Mouse (Mus musculus) heart, adult 2 months (tissue): ENCODE data around the gene Dnmbp. TPM values are rescaled to one million over a fixed set of nuclear protein-coding genes. Genes with fewer than 3 reads are reported as not detected.
A peak's percentile ranks its signal among the peaks of the same experiment; 100 is the strongest.

Source experiments
- DNase-seq, 2 experiments: peaks; one replicate each; pipeline ENCODE4 v3.0.0; 2021
- H3K27ac ChIP-seq: fragments of 200-600 bp; 2 replicates; pipeline ENCODE4 v1.8.1; 2022
- H3K27me3 ChIP-seq: fragments of 200-500 bp; 2 replicates; pipeline ENCODE4 v1.6.1; 2012; ENCODE audit warnings: mild to moderate bottlenecking, low read length, inconsistent platforms, mixed read lengths; ENCODE audit not compliant: control insufficient read depth, insufficient read depth
- H3K36me3 ChIP-seq: fragments of 200-500 bp; 2 replicates; pipeline ENCODE4 v1.6.1; 2012; ENCODE audit warnings: low read length, inconsistent platforms; ENCODE audit not compliant: control insufficient read depth, insufficient read depth
- H3K4me1 ChIP-seq: fragments of 200-500 bp; 2 replicates; pipeline ENCODE4 v1.6.1; 2011; ENCODE audit warnings: low read length; ENCODE audit not compliant: control insufficient read depth, insufficient read depth
- H3K4me3 ChIP-seq: fragments of 200-600 bp; 2 replicates; pipeline ENCODE4 v1.8.1; 2022
- H3K79me2 ChIP-seq: fragments of 200-500 bp; replicated peaks from 2 replicates; pipeline ENCODE4 v1.6.1; 2012; ENCODE audit warnings: mild to moderate bottlenecking, inconsistent platforms, low read length, moderate library complexity, mixed read lengths; ENCODE audit not compliant: control insufficient read depth, insufficient read depth
- H3K9ac ChIP-seq: fragments of 200-500 bp; 2 replicates; pipeline ENCODE4 v1.6.1; 2012; ENCODE audit warnings: low read depth, mild to moderate bottlenecking, control low read depth, inconsistent platforms, low read length, mixed read lengths
- CTCF ChIP-seq: fragments of 200-600 bp; IDR thresholded peaks from 2 replicates; pipeline ENCODE4 v1.8.1; 2022; ENCODE audit warnings: antibody characterized with exemption, mild to moderate bottlenecking, moderate library complexity
- EP300 ChIP-seq: fragments of 200-500 bp; IDR thresholded peaks from 2 replicates; pipeline ENCODE4 v1.6.1; 2011; ENCODE audit warnings: low read depth, low read length, control low read depth; ENCODE audit not compliant: insufficient read depth
- POLR2A ChIP-seq: fragments of 200-500 bp; IDR thresholded peaks from 2 replicates; pipeline ENCODE4 v1.6.1; 2011; ENCODE audit warnings: mild to moderate bottlenecking, low read depth, low read length, control low read depth; ENCODE audit not compliant: insufficient read depth
- WGBS: fragments of 180-500 bp; shearing (Covaris S2); methylation state at CpG from one replicate; pipeline ENCODE4 v1.1.7; 2018; 5-methylcytosine and 5-hydroxymethylcytosine counted together
- intact Hi-C: fragments of 180-260 bp; cut with DNase I; formaldehyde crosslinking; loops from one replicate; pipeline ENCODE4 v1.15.1; 2025
- polyA plus RNA-seq: library from polyadenylated mRNA; depleted of rRNA; stranded (reverse); fragments of >200 nt; gene quantifications from 2 replicates; pipeline ENCODE4 v1.2.3, GENCODE M21; 2012; rRNA removed
- total RNA-seq, 2 experiments: library from RNA; stranded (reverse); gene quantifications; 2 replicates each; pipeline ENCODE4 v1.2.3; 2021

Dnmbp gene
- total and polyA plus RNA-seq, 3 experiments: 7.1 to 9.8 (median 8.1) TPM

- H3K9ac ChIP-seq: no peak overlapping the region
- no peaks in the 10 kb centered on the region for H3K27me3 ChIP-seq
- H3K79me2 ChIP-seq: no peaks in the 10 kb centered on the region
- DNase-seq: peak in 1 of 2 experiments; percentile 15
- intact Hi-C loops: no loop called here
- no peak overlapping the region for H3K4me3 ChIP-seq
- H3K4me1 ChIP-seq: no peaks in the 10 kb centered on the region; the same call in 1 of the 2 replicates
- TF ChIP-seq CTCF (no peak), POLR2A (no peak), EP300 (no peak)
- no peaks in the 10 kb centered on the region for H3K36me3 ChIP-seq
- no peak overlapping the region for H3K27ac ChIP-seq
- 52% methylated on average over 5 of the region's 5 CpGs for WGBS
These were observed 142.8 kb downstream of the Dnmbp start for GRCm38 (mm10) chr19:43797216-43797615.

Other genes starting within 250 kb of the Dnmbp start
- 10 to 100 TPM; 12.1 to 15.0 TPM for gene Cutc, start 187.2 kb downstream of the Dnmbp start, total RNA-seq
- gene Cutc, start 187.2 kb downstream of the Dnmbp start, polyA plus RNA-seq: 8.6 and 14.5 TPM in 2 replicates
- gene Cox15, start 187.2 kb downstream of the Dnmbp start, total RNA-seq: 10 to 100 TPM; 25.0 to 27.0 TPM
- gene Cox15, start 187.2 kb downstream of the Dnmbp start, polyA plus RNA-seq: 22.5 and 28.8 TPM in 2 replicates
- gene Abcc2, start 158.0 kb downstream of the Dnmbp start, total RNA-seq: not detected
- gene Abcc2, start 158.0 kb downstream of the Dnmbp start, polyA plus RNA-seq: 0.06 and 0.15 TPM in 2 replicates
- under 1 TPM in 1 of 2 experiments, not detected in 1; 0.31 TPM for gene Cpn1, start 46.4 kb upstream of the Dnmbp start, total RNA-seq
- 0.18 and 0.47 TPM in 2 replicates for gene Cpn1, start 46.4 kb upstream of the Dnmbp start, polyA plus RNA-seq
- not detected for gene Cyp2c23, start 89.0 kb upstream of the Dnmbp start, total RNA-seq
- 0.12 TPM in 1 of 2 replicates, not detected in the other for gene Cyp2c23, start 89.0 kb upstream of the Dnmbp start, polyA plus RNA-seq
- 1 to 10 TPM; 6.0 to 7.8 TPM for gene Erlin1, start 129.6 kb upstream of the Dnmbp start, total RNA-seq
- 4.1 and 6.3 TPM in 2 replicates for gene Erlin1, start 129.6 kb upstream of the Dnmbp start, polyA plus RNA-seq
- gene Chuk, start 167.3 kb upstream of the Dnmbp start, total RNA-seq: 10 to 100 TPM; 31.2 to 32.5 TPM
- gene Chuk, start 167.3 kb upstream of the Dnmbp start, polyA plus RNA-seq: 13.9 and 28.9 TPM in 2 replicates
- 1 to 10 TPM; 8.0 to 9.5 TPM for gene Cwf19l1, start 195.7 kb upstream of the Dnmbp start, total RNA-seq
- gene Cwf19l1, start 195.7 kb upstream of the Dnmbp start, polyA plus RNA-seq: 5.5 and 8.6 TPM in 2 replicates
- gene Bloc1s2, start 206.3 kb upstream of the Dnmbp start, total RNA-seq: 10 to 100 TPM; 14.7 to 16.6 TPM
- gene Bloc1s2, start 206.3 kb upstream of the Dnmbp start, polyA plus RNA-seq: 15.1 and 19.1 TPM in 2 replicates